Mouse (Mus musculus): ENCODE measurements around the gene Cd300ld. TPM values are rescaled to one million over a fixed set of nuclear protein-coding genes. Genes with fewer than 3 reads are reported as not detected.
"Not testable (repeated sequence)": the region's sequence is repeated elsewhere in the genome, so short reads cannot be mapped to it uniquely, and the experiment has no call there.

The Cd300ld gene
- 0.05 and 0.13 TPM in 2 replicates for polyA plus RNA-seq (2016; fragmentation: Nextera tagmentation; extraction: Ambion mirVana)

DNA sequence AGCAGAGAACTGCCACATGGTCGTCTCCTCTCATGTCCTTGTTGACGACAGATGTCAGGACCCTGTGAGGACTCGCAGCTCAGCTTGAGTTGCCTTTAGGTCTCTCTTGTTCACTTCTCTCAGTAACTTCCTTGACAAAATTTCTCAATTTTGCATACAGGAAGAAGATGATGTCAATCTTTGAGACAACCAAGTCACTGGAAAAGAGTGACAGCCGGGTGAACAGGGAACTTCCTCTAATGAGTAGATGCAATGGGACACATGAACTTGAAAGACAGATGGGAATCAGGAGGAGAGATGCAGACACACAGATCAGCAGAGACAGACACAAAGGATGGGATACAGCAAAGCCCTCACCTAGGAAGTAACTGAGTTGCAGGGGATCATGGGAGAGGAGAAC, at the start of gene Cd300ld:
TSS of gene Cd300ld (minus strand) at position 130 of the 400 bp plus-strand sequence.
- Histone ChIP-seq H3K36me3 (replicated peaks) (no peaks in the 10 kb centered on the region), H3K9me3 (no peaks in the 10 kb centered on the region), H3K27me3 (replicated peaks; ENCODE audit: low read depth, poor library complexity, severe bottlenecking) (no peaks in the 10 kb centered on the region), H3K27ac (replicated peaks) (no peak within 1 kb of the TSS), H3K4me1 (no peaks in the 10 kb centered on the region), H3K4me3 (no peak within 1 kb of the TSS)
- WGBS = 83% methylated on average over 4 of the region's 4 CpGs
- no peak for DNase-seq (ENCODE audit: low spot score)

GRCm38 (mm10) chr11:115037669-115038068, 47.9 kb upstream of the Cd300ld start, which contains the start of gene Cd300ld5:
Gene Cd300ld5 (minus strand): TSS chr11:115037769.
- H3K36me3 ChIP-seq (replicated peaks); H3K9me3 ChIP-seq; H3K4me3 ChIP-seq; H3K27ac ChIP-seq (replicated peaks); H3K4me1 ChIP-seq; H3K27me3 ChIP-seq (replicated peaks; ENCODE audit: low read depth, poor library complexity, severe bottlenecking); DNase-seq (ENCODE audit: low spot score): not testable (repeated sequence)
- WGBS = no CpG with 5 or more reads among the region's 6 CpGs

DNA sequence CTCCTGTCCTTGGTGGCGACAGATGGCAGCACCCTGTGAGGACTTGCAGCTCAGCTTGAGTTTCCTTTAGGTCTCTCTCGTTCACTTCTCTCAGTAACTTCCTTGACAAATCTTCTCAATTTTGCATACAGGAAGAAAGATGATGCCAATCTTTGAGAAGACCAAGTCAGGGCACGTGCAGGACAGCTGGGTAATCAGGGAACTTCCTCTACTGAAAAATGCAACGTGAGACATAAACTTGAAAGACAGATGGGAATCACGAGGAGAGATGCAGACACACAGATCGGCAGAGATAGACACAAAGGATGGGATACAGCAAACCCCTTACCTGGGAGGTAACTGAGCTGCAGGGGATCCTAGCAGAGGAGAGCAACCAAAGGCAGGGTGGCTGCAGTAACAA, 37.2 kb upstream of the Cd300ld start, which contains the start of gene Cd300ld4:
TSS of gene Cd300ld4 (minus strand) at position 101 of the 400 bp plus-strand sequence.
- H3K4me1 ChIP-seq; H3K4me3 ChIP-seq; H3K27me3 ChIP-seq (replicated peaks; ENCODE audit: low read depth, poor library complexity, severe bottlenecking); DNase-seq (ENCODE audit: low spot score); H3K9me3 ChIP-seq; H3K27ac ChIP-seq (replicated peaks); H3K36me3 ChIP-seq (replicated peaks): not testable (repeated sequence)
- WGBS = no CpG with 5 or more reads among the region's 6 CpGs

GRCm38 (mm10) chr11:115016093-115016492, 26.4 kb upstream of the Cd300ld start, which contains the start of gene Cd300ld2:
Gene Cd300ld2 (minus strand): TSS chr11:115016193.
- no CpG with 5 or more reads among the region's 7 CpGs for WGBS

GRCm38 (mm10) chr11:115004070-115004469, 14.3 kb upstream of the Cd300ld start:
- no peaks in the 10 kb centered on the region for H3K27me3 ChIP-seq (replicated peaks; ENCODE audit: low read depth, poor library complexity, severe bottlenecking)
- H3K36me3 ChIP-seq (replicated peaks) = no peaks in the 10 kb centered on the region
- H3K4me1 ChIP-seq = no peaks in the 10 kb centered on the region
- H3K4me3 ChIP-seq = no peak overlapping the region
- H3K27ac ChIP-seq (replicated peaks) = no peak overlapping the region
- 87% methylated on average over 5 of the region's 5 CpGs for WGBS
- H3K9me3 ChIP-seq = no peaks in the 10 kb centered on the region
- DNase-seq (ENCODE audit: low spot score) = no peak

More at GRCm38 (mm10) chr11:115016093-115016492, 26.4 kb upstream of the Cd300ld start, which contains the start of gene Cd300ld2:
- H3K27ac ChIP-seq (replicated peaks); DNase-seq (ENCODE audit: low spot score); H3K9me3 ChIP-seq; H3K4me1 ChIP-seq; H3K4me3 ChIP-seq; H3K27me3 ChIP-seq (replicated peaks; ENCODE audit: low read depth, poor library complexity, severe bottlenecking); H3K36me3 ChIP-seq (replicated peaks): not testable (repeated sequence)

- H3K4me3 ChIP-seq = no peak within 1 kb of the TSS
- WGBS = 83% methylated on average over 7 of the region's 7 CpGs
- no peak within 1 kb of the TSS for H3K27ac ChIP-seq (replicated peaks)
- H3K27me3 ChIP-seq (replicated peaks; ENCODE audit: low read depth, poor library complexity, severe bottlenecking) = no peaks in the 10 kb centered on the region
- no peaks in the 10 kb centered on the region for H3K9me3 ChIP-seq
- no peaks in the 10 kb centered on the region for H3K4me1 ChIP-seq
- H3K36me3 ChIP-seq (replicated peaks) = no peaks in the 10 kb centered on the region
- DNase-seq (ENCODE audit: low spot score) = no peak
Observed at GRCm38 (mm10) chr11:115001474-115002040, 11.8 kb upstream of the Cd300ld start, which contains the start of gene Cd300c2. Gene Cd300c2 (minus strand): TSS chr11:115001880.

DNA sequence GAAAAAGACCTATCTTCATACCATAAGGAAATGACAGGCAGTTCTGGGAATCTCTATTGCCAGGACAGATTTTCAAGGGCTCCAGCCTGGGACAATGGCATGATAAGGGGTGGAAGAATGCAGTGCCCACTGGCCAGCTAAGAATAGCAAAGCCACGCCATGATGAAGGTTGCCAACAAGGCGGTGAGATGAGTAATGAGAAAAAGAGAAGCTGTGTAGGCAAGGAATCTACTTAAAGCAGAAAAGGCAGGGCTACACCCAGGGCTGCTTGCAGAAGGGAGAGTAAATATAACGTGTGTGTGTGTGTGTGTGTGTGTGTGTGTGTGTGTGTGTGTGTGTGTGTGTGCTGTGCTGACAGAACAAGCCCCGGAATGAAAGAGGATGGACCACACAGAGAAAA, 7.9 kb downstream of the Cd300ld start:
- Histone ChIP-seq H3K4me1 (no peaks in the 10 kb centered on the region), H3K27me3 (replicated peaks; ENCODE audit: low read depth, poor library complexity, severe bottlenecking) (no peaks in the 10 kb centered on the region), H3K4me3 (no peak overlapping the region), H3K9me3 (peaks cover 27% of the 10 kb centered on the region), H3K27ac (replicated peaks) (no peak overlapping the region), H3K36me3 (replicated peaks) (no peaks in the 10 kb centered on the region)
- WGBS = 73% methylated on average over 4 of the region's 4 CpGs
- DNase-seq (ENCODE audit: low spot score) = no peak

GRCm38 (mm10) chr11:114972726-114973125, 17.0 kb downstream of the Cd300ld start:
- 87% methylated on average over 10 of the region's 10 CpGs for WGBS
- DNase-seq (ENCODE audit: low spot score) = no peak
- H3K4me3 ChIP-seq = no peak overlapping the region
- no peaks in the 10 kb centered on the region for H3K36me3 ChIP-seq (replicated peaks)
- no peaks in the 10 kb centered on the region for H3K27me3 ChIP-seq (replicated peaks; ENCODE audit: low read depth, poor library complexity, severe bottlenecking)
- H3K4me1 ChIP-seq = no peaks in the 10 kb centered on the region
- H3K9me3 ChIP-seq = peaks cover 21% of the 10 kb centered on the region; the same call in 1 of the 2 replicates
- no peak overlapping the region for H3K27ac ChIP-seq (replicated peaks)

- no peak within 1 kb of the TSS for H3K4me3 ChIP-seq
- no peaks in the 10 kb centered on the region for H3K36me3 ChIP-seq (replicated peaks)
- no peaks in the 10 kb centered on the region for H3K27me3 ChIP-seq (replicated peaks; ENCODE audit: low read depth, poor library complexity, severe bottlenecking)
- H3K9me3 ChIP-seq = peaks cover 8% of the 10 kb centered on the region; the same call in 1 of the 2 replicates
- WGBS = 84% methylated on average over 9 of the region's 9 CpGs
- no peaks in the 10 kb centered on the region for H3K4me1 ChIP-seq
- no peak within 1 kb of the TSS for H3K27ac ChIP-seq (replicated peaks)
- DNase-seq (ENCODE audit: low spot score) = no peak
Observed at GRCm38 (mm10) chr11:114968752-114969207, 20.9 kb downstream of the Cd300ld start, which contains the start of gene Cd300c. Gene Cd300c (minus strand): TSS chr11:114969157.

DNA sequence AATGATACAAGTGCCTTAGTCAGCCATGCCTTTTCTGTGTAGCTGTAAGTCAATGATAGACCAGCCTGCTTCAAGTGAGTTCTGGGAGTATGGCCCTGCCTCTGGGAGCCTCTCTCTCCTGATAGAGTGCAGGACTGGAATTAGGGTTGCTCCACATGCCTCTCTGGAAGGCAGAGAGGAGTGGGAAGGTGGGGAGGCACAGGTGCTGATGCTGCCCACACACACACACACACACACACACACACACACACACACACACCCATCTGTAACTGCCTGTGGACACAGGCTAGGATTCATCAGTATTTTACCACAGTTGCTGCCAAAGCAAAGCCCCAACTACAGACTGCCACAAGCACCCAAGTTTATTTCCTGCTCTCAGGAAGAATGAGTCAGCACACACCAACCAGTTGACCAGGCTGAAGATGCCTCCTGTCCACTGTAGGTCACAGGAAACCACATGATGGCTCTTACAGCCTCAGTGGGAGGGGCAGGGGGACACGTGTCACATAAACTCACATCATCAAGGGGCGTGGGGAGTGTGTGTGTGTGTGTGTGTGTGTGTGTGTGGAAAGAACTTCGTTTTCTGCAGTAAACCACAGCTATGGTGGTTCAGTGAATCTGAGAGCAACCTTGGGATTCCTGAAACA, 24.4 kb downstream of the Cd300ld start:
- no peaks in the 10 kb centered on the region for H3K27me3 ChIP-seq (replicated peaks; ENCODE audit: low read depth, poor library complexity, severe bottlenecking)
- no peaks in the 10 kb centered on the region for H3K9me3 ChIP-seq
- no peak for DNase-seq (ENCODE audit: low spot score)
- no peaks in the 10 kb centered on the region for H3K36me3 ChIP-seq (replicated peaks)
- H3K27ac ChIP-seq (replicated peaks) = no peak overlapping the region
- H3K4me1 ChIP-seq = no peaks in the 10 kb centered on the region
- 68% methylated on average over 3 of the region's 3 CpGs for WGBS
- H3K4me3 ChIP-seq = no peak overlapping the region

DNA sequence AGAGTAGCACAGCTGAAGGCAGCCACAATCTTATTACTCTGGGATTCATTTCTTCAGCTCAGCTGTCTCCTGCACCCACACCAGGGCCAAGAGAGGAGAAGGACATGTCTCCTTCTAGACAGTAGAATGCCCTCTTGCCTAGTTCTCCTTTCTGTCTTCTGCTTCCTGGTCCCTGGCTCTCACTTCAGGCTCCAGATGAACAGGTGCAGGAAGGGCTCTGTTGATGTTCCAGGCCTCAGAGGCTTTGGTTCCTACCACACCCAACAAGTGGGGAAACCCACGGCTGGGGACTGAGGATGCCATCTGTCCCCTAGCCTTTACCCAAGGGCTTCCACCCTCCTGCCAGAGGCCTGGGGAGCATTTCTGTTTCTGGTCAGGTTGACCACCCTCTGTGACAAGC, 29.4 kb downstream of the Cd300ld start:
- no peak for DNase-seq (ENCODE audit: low spot score)
- Histone ChIP-seq H3K36me3 (replicated peaks) (no peaks in the 10 kb centered on the region), H3K4me3 (no peak overlapping the region), H3K27ac (replicated peaks) (no peak overlapping the region), H3K9me3 (no peaks in the 10 kb centered on the region), H3K4me1 (no peaks in the 10 kb centered on the region), H3K27me3 (replicated peaks; ENCODE audit: low read depth, poor library complexity, severe bottlenecking) (no peaks in the 10 kb centered on the region)
- WGBS = 91% methylated on average over 1 of the region's 1 CpGs

DNA sequence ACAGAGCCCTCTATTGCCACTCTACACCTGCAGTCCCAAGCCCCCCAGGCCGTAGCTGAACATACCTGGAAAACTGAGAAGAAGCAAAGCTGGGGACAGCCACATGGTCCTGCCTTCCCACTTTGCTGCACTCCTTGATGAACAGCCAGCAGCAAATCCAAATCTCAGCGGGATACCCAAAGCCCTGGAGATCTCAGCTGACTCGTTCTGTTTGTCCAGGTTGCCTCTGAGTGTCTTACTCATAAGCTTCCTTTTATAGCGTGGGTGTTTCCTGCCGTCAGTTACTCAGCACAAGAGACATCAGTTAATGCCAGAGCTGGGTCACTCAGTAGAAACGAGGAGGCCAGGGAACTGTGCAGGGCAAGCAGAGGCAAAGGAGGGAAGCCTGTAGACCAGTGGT, 55.6 kb downstream of the Cd300ld start, which contains the start of gene Cd300lb:
TSS of gene Cd300lb (minus strand) at position 243 of the 400 bp plus-strand sequence.
- Histone ChIP-seq H3K36me3 (replicated peaks) (no peaks in the 10 kb centered on the region), H3K4me3 (no peak within 1 kb of the TSS), H3K27ac (replicated peaks) (no peak within 1 kb of the TSS), H3K9me3 (no peaks in the 10 kb centered on the region), H3K4me1 (no peaks in the 10 kb centered on the region), H3K27me3 (replicated peaks; ENCODE audit: low read depth, poor library complexity, severe bottlenecking) (no peaks in the 10 kb centered on the region)
- DNase-seq (ENCODE audit: low spot score) = no peak
- 71% methylated on average over 6 of the region's 6 CpGs for WGBS

DNA sequence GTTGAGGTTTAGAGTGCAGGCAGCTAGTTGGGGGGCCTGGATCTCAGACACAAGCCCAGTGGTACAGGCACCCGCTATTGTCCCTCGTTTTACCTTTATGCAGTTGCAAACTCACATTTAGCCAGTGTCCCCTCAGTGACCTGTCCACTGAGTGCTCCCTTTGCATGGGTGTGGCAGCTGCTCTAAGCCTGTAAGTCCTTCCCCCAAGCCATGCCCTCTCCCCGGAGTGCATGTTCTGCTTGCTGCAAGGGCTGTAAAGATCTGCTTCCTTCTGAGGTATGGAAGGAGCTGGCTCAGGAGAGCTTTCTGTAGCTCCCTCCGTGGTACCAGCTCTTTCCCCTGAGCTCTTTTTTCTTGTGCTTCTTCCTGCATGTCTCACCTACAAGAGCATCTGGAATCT, 56.1 kb downstream of the Cd300ld start:
- Histone ChIP-seq H3K9me3 (no peaks in the 10 kb centered on the region), H3K36me3 (replicated peaks) (no peaks in the 10 kb centered on the region), H3K27ac (replicated peaks) (no peak overlapping the region), H3K4me3 (no peak overlapping the region), H3K4me1 (no peaks in the 10 kb centered on the region), H3K27me3 (replicated peaks; ENCODE audit: low read depth, poor library complexity, severe bottlenecking) (no peaks in the 10 kb centered on the region)
- DNase-seq (ENCODE audit: low spot score) = no peak
- 81% methylated on average over 4 of the region's 4 CpGs for WGBS
